Mouse (Mus musculus): ENCODE measurements at regions not wholly inside any gene's neighbourhood (a gene's known extent, or its start where the extent isn't known, plus 50 kb on each side); places are given as distances from the start of the nearest gene placed in this dataset.

DNA sequence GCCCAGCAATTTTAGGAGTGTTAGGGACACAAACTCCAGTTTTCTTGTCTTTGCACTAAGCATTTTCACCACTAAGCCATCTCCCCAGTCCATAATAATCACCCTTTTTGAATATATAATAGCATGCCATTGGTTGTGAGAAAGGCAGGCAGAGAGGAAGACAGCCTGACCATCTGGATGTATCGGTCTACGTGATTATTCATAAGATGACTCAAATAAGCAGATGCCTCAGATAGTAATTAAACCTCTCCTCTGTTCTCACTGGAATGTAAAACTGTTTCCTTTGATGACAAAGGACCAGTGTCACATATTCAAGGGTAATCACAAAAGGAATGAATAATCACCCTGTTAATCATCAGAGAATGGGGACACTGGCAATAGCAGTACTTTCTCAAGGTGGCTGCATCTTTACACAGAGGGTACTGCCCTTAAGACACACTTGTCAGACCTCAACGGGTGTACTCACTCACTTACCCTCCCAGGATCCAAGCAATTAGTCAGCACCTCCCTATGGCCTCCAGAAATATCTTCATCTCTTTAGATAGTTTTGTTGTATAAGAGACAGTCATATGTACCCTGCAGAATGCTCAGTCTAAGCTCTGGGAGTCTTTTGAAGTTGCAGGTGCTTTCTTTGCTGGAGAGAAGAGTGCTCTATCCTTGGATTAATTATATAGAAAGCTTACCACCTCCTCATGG lies 826.0 kb upstream of the Ddx18 start:
- Histone ChIP-seq H3K36me3 (no peaks in the 10 kb centered on the region), H3K9ac (no peak overlapping the region), H3K4me2 (no peak overlapping the region), H3K27ac (no peak overlapping the region), H3K4me3 (no peak overlapping the region), H3K4me1 (no peaks in the 10 kb centered on the region), H3K9me3 (replicated peaks) (no peaks in the 10 kb centered on the region), H3K27me3 (replicated peaks) (no peaks in the 10 kb centered on the region)
- 68% methylated on average over 3 of the region's 3 CpGs for WGBS (ENCODE audit: insufficient replicate concordance)
- no peak for ATAC-seq

DNA sequence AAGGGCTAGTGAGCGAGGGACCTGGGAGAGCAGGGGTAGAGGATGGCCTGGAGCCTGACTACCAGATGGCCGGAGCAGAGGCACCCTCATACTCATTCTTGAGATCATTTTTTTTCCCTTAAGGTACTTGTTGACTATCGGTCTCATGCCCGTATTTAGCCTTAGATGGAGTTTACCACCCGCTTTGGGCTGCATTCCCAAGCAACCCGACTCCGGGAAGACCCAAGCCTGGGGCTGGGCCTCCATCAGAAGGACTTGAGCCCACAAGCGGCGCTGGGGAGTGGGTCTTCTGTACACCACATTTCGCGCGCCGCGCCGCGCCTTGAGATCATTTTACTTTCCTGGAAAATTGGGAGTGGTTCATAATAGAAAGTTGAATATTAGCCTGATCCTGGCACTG lies 789.2 kb upstream of the Ddx18 start:
- no peaks in the 10 kb centered on the region for H3K36me3 ChIP-seq
- H3K4me2 ChIP-seq, result no peak overlapping the region
- H3K27ac ChIP-seq, result no peak overlapping the region
- 87% methylated on average over 16 of the region's 16 CpGs for WGBS (ENCODE audit: insufficient replicate concordance)
- H3K27me3 ChIP-seq (replicated peaks), result no peaks in the 10 kb centered on the region
- no peak overlapping the region for H3K9ac ChIP-seq
- ATAC-seq, result peak; percentile 99
- H3K4me3 ChIP-seq, result no peak overlapping the region
- no peaks in the 10 kb centered on the region for H3K4me1 ChIP-seq
- no peaks in the 10 kb centered on the region for H3K9me3 ChIP-seq (replicated peaks)

DNA sequence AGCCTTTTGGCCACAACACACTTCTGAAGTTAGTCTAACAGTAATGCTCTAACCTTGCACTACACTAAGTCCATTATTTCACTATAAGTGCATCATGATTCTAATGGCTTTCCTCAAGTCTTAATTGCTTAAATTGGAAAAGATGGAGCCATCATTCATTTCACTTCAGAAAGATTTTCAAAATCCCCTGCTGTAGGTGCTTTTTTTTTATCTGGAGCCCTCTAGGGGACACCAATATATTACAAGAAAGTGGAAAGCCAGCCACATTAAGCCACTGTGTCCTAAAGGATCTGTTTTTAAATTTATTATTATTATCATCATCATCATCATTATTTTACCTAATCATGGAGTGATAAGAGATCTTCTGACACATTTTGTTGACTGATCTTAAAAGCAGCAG lies 783.7 kb upstream of the Ddx18 start:
- no peak for ATAC-seq

DNA sequence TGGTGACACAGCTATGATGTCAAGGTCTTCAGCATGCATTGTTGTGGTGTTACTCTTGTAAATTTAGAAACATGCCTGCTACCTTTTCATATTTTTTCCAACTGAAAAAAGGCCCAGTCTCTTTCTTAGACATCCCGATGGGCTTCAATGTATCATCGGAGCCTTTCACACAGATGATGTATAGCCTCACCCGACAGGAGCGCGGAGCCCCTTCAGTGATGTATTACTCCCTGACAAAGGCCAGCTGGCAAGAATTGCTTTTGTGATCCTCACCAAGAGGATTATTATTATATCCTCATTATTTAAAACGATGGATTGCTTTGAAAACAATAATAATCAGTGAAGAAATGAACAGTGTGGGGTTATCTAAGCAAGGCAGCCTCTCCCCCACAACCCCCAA lies 765.5 kb upstream of the Ddx18 start:
- no peak overlapping the region for H3K27ac ChIP-seq
- no peaks in the 10 kb centered on the region for H3K27me3 ChIP-seq (replicated peaks)
- WGBS (ENCODE audit: insufficient replicate concordance), result 70% methylated on average over 6 of the region's 6 CpGs
- H3K4me1 ChIP-seq, result no peaks in the 10 kb centered on the region
- no peaks in the 10 kb centered on the region for H3K36me3 ChIP-seq
- no peak overlapping the region for H3K4me2 ChIP-seq
- no peak for ATAC-seq
- H3K4me3 ChIP-seq, result no peak overlapping the region
- no peaks in the 10 kb centered on the region for H3K9me3 ChIP-seq (replicated peaks)
- H3K9ac ChIP-seq, result no peak overlapping the region

More for the DNA sequence above, 783.7 kb upstream of the Ddx18 start:
- Histone ChIP-seq H3K27ac (no peak overlapping the region), H3K9ac (no peak overlapping the region), H3K27me3 (replicated peaks) (no peaks in the 10 kb centered on the region), H3K4me3 (no peak overlapping the region), H3K36me3 (no peaks in the 10 kb centered on the region), H3K4me2 (no peak overlapping the region), H3K4me1 (no peaks in the 10 kb centered on the region), H3K9me3 (replicated peaks) (no peaks in the 10 kb centered on the region)

DNA sequence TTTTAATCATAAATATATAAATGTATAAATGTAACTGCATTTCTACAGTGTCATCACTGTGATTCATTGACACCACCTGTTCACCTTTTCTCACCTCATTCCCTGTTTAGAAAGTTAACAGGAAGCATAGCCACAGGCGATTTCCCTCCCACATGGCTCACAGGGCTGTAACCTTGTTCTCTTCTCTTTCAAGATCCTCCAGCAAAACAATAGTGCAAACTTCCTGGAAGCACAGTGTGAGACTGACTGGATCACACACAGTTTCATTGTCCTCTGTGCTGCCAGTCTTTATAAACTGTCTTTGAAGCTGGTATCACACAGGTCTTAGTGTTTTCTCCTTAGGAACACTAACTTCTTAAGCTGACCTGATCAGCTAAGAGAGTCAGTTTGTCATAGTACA lies 760.5 kb upstream of the Ddx18 start:
- Histone ChIP-seq H3K4me1 (no peaks in the 10 kb centered on the region), H3K9me3 (replicated peaks) (no peaks in the 10 kb centered on the region), H3K4me2 (no peak overlapping the region), H3K27ac (no peak overlapping the region), H3K36me3 (no peaks in the 10 kb centered on the region), H3K27me3 (replicated peaks) (no peaks in the 10 kb centered on the region), H3K9ac (no peak overlapping the region), H3K4me3 (no peak overlapping the region)
- WGBS (ENCODE audit: insufficient replicate concordance), result 36% methylated on average over 1 of the region's 1 CpGs
- ATAC-seq, result no peak

Data from liver, embryonic 12.5 days (tissue).